In the genomic region with DNA sequence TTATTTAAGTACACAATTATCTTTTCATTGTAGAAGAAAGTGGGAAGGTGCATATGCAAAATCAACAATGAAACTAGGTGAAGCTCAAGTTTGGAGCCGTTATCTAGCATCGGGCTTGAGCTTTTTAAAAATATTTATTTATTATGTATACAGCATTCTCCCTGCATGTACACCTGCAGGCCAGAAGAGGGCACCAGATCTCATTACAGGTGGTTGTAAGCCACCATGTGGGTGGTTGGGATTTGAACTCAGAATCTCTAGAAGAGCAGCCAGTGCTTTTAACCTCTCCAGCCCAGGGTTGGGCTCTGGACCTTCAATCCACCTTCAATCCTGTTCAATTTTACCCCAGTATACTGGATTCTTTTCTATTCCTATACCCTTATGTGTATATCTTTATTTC, we compare ENCODE assay signal across 12 mouse cellular contexts. TPM values are rescaled to one million over a fixed set of nuclear protein-coding genes. Genes with fewer than 3 reads are reported as not detected.
DNase-seq lines count a peak whose midpoint lies in the region; ATAC-seq and TF ChIP-seq lines count a peak whose summit lies in the region.
"Had no signal": no experiment of that assay in that cellular context is flagged by ENCODE, and none has a peak within 500 bp of the region (broad histone marks: within the 10 kb centered on the region; RNA-seq: fewer than 3 reads in every experiment).

No protein-coding gene starts in this region.

- H3K9ac ChIP-seq in kidney, postnatal 0 days (ENCODE audit: low read depth, low read length), result no peak overlapping the region
- H3K9ac ChIP-seq in kidney, embryonic 14.5 days (ENCODE audit: low read depth, low read length), result no peak overlapping the region
- H3K9ac ChIP-seq: heart, embryonic 13.5 days; kidney, embryonic 15.5 days; neural tube, embryonic 13.5 days had no signal

- ATAC-seq in kidney, postnatal 0 days (replicated peaks; ENCODE audit: low FRiP score, low read depth), result no peak
- no peak for ATAC-seq in kidney, embryonic 14.5 days (ENCODE audit: low FRiP score, low TSS enrichment)
- peak; percentile 50 for ATAC-seq in inflammation-experienced regulatory T-cells, adult 6 months
- ATAC-seq: forebrain, embryonic 16.5 days had no signal

- H3K27ac ChIP-seq in kidney, postnatal 0 days, result no peak overlapping the region
- no peak overlapping the region for H3K27ac ChIP-seq in kidney, embryonic 14.5 days (ENCODE audit: low read depth, low read length)
- H3K27ac ChIP-seq: heart, embryonic 13.5 days; kidney, embryonic 15.5 days; neural tube, embryonic 13.5 days had no signal

- no peak overlapping the region for H3K4me2 ChIP-seq in kidney, postnatal 0 days (ENCODE audit: low read length)
- no peak overlapping the region for H3K4me2 ChIP-seq in kidney, embryonic 14.5 days (replicated peaks; ENCODE audit: low read depth, low read length)
- H3K4me2 ChIP-seq: heart, embryonic 13.5 days; kidney, embryonic 15.5 days; neural tube, embryonic 13.5 days had no signal

- no peaks in the 10 kb centered on the region for H3K36me3 ChIP-seq in kidney, postnatal 0 days (ENCODE audit: insufficient read depth, low read length)
- no peaks in the 10 kb centered on the region for H3K36me3 ChIP-seq in kidney, embryonic 14.5 days (ENCODE audit: control insufficient read depth, insufficient read depth, low read length)
- H3K36me3 ChIP-seq in E14TG2a.4 (ENCODE audit: insufficient read depth, low read length), result no peaks in the 10 kb centered on the region
- H3K36me3 ChIP-seq: heart, embryonic 13.5 days; kidney, embryonic 15.5 days; neural tube, embryonic 13.5 days had no signal

- H3K4me3 ChIP-seq in kidney, postnatal 0 days (replicated peaks; ENCODE audit: low read depth, low read length), result no peak overlapping the region
- H3K4me3 ChIP-seq in kidney, embryonic 14.5 days (ENCODE audit: low read length), result no peak overlapping the region
- H3K4me3 ChIP-seq in E14TG2a.4 (replicated peaks; ENCODE audit: low read length), result no peak overlapping the region
- H3K4me3 ChIP-seq: heart, embryonic 13.5 days; kidney, embryonic 15.5 days; neural tube, embryonic 13.5 days had no signal

- H3K4me1 ChIP-seq in kidney, postnatal 0 days (replicated peaks; ENCODE audit: insufficient read depth, low read length), result peaks cover 3% of the 10 kb centered on the region; the same call in 1 of the 2 replicates
- peaks cover 4% of the 10 kb centered on the region for H3K4me1 ChIP-seq in kidney, embryonic 14.5 days (ENCODE audit: control insufficient read depth, insufficient read depth, low read length)
- H3K4me1 ChIP-seq in E14TG2a.4 (replicated peaks; ENCODE audit: low read depth, low read length), result peaks cover 42% of the 10 kb centered on the region
- H3K4me1 ChIP-seq: neural tube, embryonic 13.5 days had no signal

- WGBS in kidney, postnatal 0 days, result 77% methylated on average over 2 of the region's 2 CpGs
- WGBS in kidney, embryonic 14.5 days, result 85% methylated on average over 2 of the region's 2 CpGs

- H3K27me3 ChIP-seq in kidney, postnatal 0 days (ENCODE audit: insufficient read depth, low read length), result no peaks in the 10 kb centered on the region
- no peaks in the 10 kb centered on the region for H3K27me3 ChIP-seq in kidney, embryonic 14.5 days (ENCODE audit: control insufficient read depth, insufficient read depth, low read length)
- no peaks in the 10 kb centered on the region; the same call in 1 of the 2 replicates for H3K27me3 ChIP-seq in E14TG2a.4 (ENCODE audit: insufficient read depth, low read length)
- H3K27me3 ChIP-seq: heart, embryonic 13.5 days; kidney, embryonic 15.5 days; neural tube, embryonic 13.5 days had no signal

- no peak for DNase-seq in kidney, postnatal 0 days (ENCODE audit: low spot score)
- DNase-seq in B cell, adult 2 months, result peak; percentile 37 to 61
- DNase-seq in adipocyte (ENCODE audit: low spot score), result no peak
- no peak for DNase-seq in kidney, adult 18-20 months
- DNase-seq: adrenal gland, postnatal 25 days had no signal

- peak; percentile 65 for TF ChIP-seq CTCF in kidney, postnatal 0 days (IDR thresholded peaks at IDR 0.05; ENCODE audit: low read depth)
- peak; percentile 54 for TF ChIP-seq CTCF in E14TG2a.4 (conservative IDR thresholded peaks at IDR 0.05; ENCODE audit: low read length)

- no peaks in the 10 kb centered on the region for H3K9me3 ChIP-seq in kidney, postnatal 0 days (replicated peaks; ENCODE audit: low read length)
- no peaks in the 10 kb centered on the region for H3K9me3 ChIP-seq in kidney, embryonic 14.5 days (ENCODE audit: control insufficient read depth, low read length)
- no peaks in the 10 kb centered on the region for H3K9me3 ChIP-seq in E14TG2a.4 (ENCODE audit: low read length)
- H3K9me3 ChIP-seq: kidney, embryonic 15.5 days; neural tube, embryonic 13.5 days had no signal

RNA-seq across cellular contexts. Expression of a gene that starts 5.5 kb away (rescaled TPM):
- 1.9 and 2.3 TPM in 2 replicates for polyA plus RNA-seq in kidney, postnatal 0 days (2015; fragmentation: Nextera tagmentation; extraction: Ambion mirVana)
- polyA plus RNA-seq in kidney, embryonic 14.5 days (2014; fragmentation: Nextera tagmentation; extraction: Ambion mirVana), result 0.99 and 1.4 TPM in 2 replicates
- polyA plus RNA-seq in inflammation-experienced regulatory T-cells, adult 6 months (2017; shearing (Covaris generic)), result 1 to 10 TPM in 2 of 3 experiments, not detected in 1; 1.6 to 2.8 TPM
- polyA plus RNA-seq: forebrain, embryonic 16.5 days; neural tube, embryonic 13.5 days had no signal

RNA-seq across cellular contexts. Expression of a gene that starts 17.7 kb away (rescaled TPM):
- polyA plus RNA-seq in kidney, postnatal 0 days (2015; fragmentation: Nextera tagmentation; extraction: Ambion mirVana), result 36.6 and 38.8 TPM in 2 replicates
- 48.8 and 55.6 TPM in 2 replicates for polyA plus RNA-seq in kidney, embryonic 14.5 days (2014; fragmentation: Nextera tagmentation; extraction: Ambion mirVana)
- polyA plus RNA-seq in inflammation-experienced regulatory T-cells, adult 6 months (2017; shearing (Covaris generic)), result 10 to 100 TPM; 22.7 to 45.0 (median 39.4) TPM

RNA-seq across cellular contexts. Expression of a gene that starts 50.0 kb away (rescaled TPM):
- 3.9 TPM in 2 replicates for polyA plus RNA-seq in kidney, postnatal 0 days (2015; fragmentation: Nextera tagmentation; extraction: Ambion mirVana)
- polyA plus RNA-seq in kidney, embryonic 14.5 days (2014; fragmentation: Nextera tagmentation; extraction: Ambion mirVana), result 6.8 and 9.2 TPM in 2 replicates
- under 1 TPM; 0.18 to 0.40 (median 0.21) TPM for polyA plus RNA-seq in inflammation-experienced regulatory T-cells, adult 6 months (2017; shearing (Covaris generic))

Comparison
In these comparisons a context has a peak if more than half of its experiments do, and no peak if none do; other contexts are left out.
1. DNase-seq: peak in B cell, adult 2 months (2 of 2); none in kidney, postnatal 0 days (single experiment), adipocyte (single experiment) and kidney, adult 18-20 months (single experiment).